Mouse (Mus musculus) hindbrain, embryonic 13.5 days (tissue): Measurements from ENCODE around the gene Ncoa5. TPM values are rescaled to one million over a fixed set of nuclear protein-coding genes. Genes with fewer than 3 reads are reported as not detected.
A peak's percentile ranks its signal among the peaks of the same experiment; 100 is the strongest.

ENCODE experiments used
- ATAC-seq: fragments of 200-750 bp; cut with Nextera tagmentation; 2 replicates; pipeline ENCODE4 v1.8.0; 2017; ENCODE audit warnings: moderate TSS enrichment; ENCODE audit not compliant: low FRiP score
- H3K27ac ChIP-seq: fragments of 300-500 bp; sonication (generic); 2 replicates; pipeline ENCODE4 v1.5.1; 2015; ENCODE audit warnings: inconsistent platforms, mild to moderate bottlenecking, moderate library complexity
- H3K27me3 ChIP-seq: fragments of 300-500 bp; sonication (generic); 2 replicates; pipeline ENCODE4 v1.6.1; 2015; ENCODE audit warnings: mild to moderate bottlenecking, inconsistent platforms
- H3K36me3 ChIP-seq: fragments of 300-500 bp; sonication (generic); 2 replicates; pipeline ENCODE4 v1.6.1; 2015; ENCODE audit warnings: mild to moderate bottlenecking, inconsistent platforms
- H3K4me1 ChIP-seq: fragments of 300-500 bp; sonication (generic); replicated peaks from 2 replicates; pipeline ENCODE4 v1.6.1; 2015; ENCODE audit warnings: inconsistent platforms
- H3K4me2 ChIP-seq: fragments of 300-500 bp; sonication (generic); 2 replicates; pipeline ENCODE4 v1.6.1; 2015; ENCODE audit warnings: inconsistent platforms, mild to moderate bottlenecking, moderate library complexity
- H3K4me3 ChIP-seq: fragments of 300-500 bp; sonication (generic); 2 replicates; pipeline ENCODE4 v1.5.1; 2015; ENCODE audit warnings: mild to moderate bottlenecking, inconsistent platforms
- H3K9ac ChIP-seq: fragments of 300-500 bp; sonication (generic); 2 replicates; pipeline ENCODE4 v1.6.1; 2015; ENCODE audit warnings: mild to moderate bottlenecking, inconsistent platforms
- H3K9me3 ChIP-seq: fragments of 300-500 bp; sonication (generic); 2 replicates; pipeline ENCODE4 v1.6.1; 2016; ENCODE audit warnings: inconsistent platforms
- WGBS: fragments of 180-500 bp; shearing (Covaris S2); methylation state at CpG from one replicate; pipeline ENCODE4 v1.1.7; 2015; 5-methylcytosine and 5-hydroxymethylcytosine counted together
- polyA plus RNA-seq: library from polyadenylated mRNA; unstranded; fragments of >200 nt; fragmentation: Nextera tagmentation; extraction: Ambion mirVana; gene quantifications from 2 replicates; pipeline ENCODE4 v1.2.1, GENCODE M21; 2015

Gene Ncoa5
- polyA plus RNA-seq, 1 experiment from 2014 or later = 119 TPM

GRCm38 (mm10) chr2:165004237-165004636, 30.4 kb downstream of the Ncoa5 start:
- no peak for ATAC-seq
- H3K4me2 ChIP-seq = no peak overlapping the region
- no peaks in the 10 kb centered on the region for H3K9me3 ChIP-seq
- no peak overlapping the region for H3K9ac ChIP-seq
- 82% methylated on average over 10 of the region's 10 CpGs for WGBS
- H3K27ac ChIP-seq = no peak overlapping the region
- H3K27me3 ChIP-seq = peaks cover 13% of the 10 kb centered on the region
- H3K4me3 ChIP-seq = no peak overlapping the region
- H3K36me3 ChIP-seq = peaks cover 100% of the 10 kb centered on the region
- no peaks in the 10 kb centered on the region for H3K4me1 ChIP-seq

DNA sequence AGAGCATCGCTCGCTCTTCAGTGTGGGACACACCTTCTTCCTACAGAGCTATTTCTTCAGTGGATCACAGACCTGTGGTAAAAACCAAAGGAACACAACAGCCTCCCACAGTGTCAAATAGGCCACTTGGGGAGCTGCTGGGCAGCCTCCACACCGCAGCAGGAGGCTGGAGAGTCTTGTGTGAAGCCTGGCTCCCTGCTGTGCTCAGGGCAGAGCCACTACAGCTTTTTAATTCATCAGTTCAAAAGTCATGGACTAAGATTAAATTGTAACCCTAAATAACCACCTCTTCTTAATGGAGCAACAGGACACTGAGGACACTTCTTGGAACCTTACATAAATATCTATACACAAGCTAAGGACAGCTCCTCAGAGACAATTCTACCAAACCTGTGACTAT, 31.6 kb downstream of the Ncoa5 start:
- H3K4me2 ChIP-seq = no peak overlapping the region
- no peak for ATAC-seq
- no peaks in the 10 kb centered on the region for H3K9me3 ChIP-seq
- H3K27ac ChIP-seq = no peak overlapping the region
- peaks cover 98% of the 10 kb centered on the region for H3K36me3 ChIP-seq
- 76% methylated on average over 3 of the region's 3 CpGs for WGBS
- H3K9ac ChIP-seq = no peak overlapping the region
- H3K27me3 ChIP-seq = peaks cover 23% of the 10 kb centered on the region
- no peak overlapping the region for H3K4me3 ChIP-seq
- peaks cover 9% of the 10 kb centered on the region for H3K4me1 ChIP-seq

DNA sequence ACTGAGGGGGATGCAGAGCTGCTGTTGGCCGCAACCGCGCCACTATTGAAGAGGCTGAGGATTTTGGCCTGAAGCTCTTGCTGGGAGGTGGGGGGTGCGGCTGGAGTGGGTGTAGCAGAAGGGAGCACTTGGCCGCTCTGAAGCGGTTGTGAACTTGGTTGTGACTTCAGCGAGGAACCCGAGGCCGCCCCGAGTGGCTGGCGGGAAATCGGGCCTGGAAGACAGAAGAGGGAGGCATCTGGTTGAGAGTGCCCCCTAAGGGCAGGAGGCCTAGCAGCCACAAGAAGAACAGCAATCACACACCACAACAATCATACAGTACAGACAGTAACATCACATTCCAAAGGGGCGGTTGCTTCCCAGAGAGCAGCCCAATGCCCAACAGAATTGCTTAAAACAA, 32.7 kb downstream of the Ncoa5 start:
- ATAC-seq = no peak
- Histone ChIP-seq H3K4me1 (peaks cover 20% of the 10 kb centered on the region), H3K27me3 (peaks cover 34% of the 10 kb centered on the region), H3K4me2 (no peak overlapping the region), H3K27ac (no peak overlapping the region), H3K9me3 (no peaks in the 10 kb centered on the region), H3K36me3 (peaks cover 89% of the 10 kb centered on the region), H3K9ac (no peak overlapping the region), H3K4me3 (no peak overlapping the region)
- WGBS = 91% methylated on average over 13 of the region's 13 CpGs

DNA sequence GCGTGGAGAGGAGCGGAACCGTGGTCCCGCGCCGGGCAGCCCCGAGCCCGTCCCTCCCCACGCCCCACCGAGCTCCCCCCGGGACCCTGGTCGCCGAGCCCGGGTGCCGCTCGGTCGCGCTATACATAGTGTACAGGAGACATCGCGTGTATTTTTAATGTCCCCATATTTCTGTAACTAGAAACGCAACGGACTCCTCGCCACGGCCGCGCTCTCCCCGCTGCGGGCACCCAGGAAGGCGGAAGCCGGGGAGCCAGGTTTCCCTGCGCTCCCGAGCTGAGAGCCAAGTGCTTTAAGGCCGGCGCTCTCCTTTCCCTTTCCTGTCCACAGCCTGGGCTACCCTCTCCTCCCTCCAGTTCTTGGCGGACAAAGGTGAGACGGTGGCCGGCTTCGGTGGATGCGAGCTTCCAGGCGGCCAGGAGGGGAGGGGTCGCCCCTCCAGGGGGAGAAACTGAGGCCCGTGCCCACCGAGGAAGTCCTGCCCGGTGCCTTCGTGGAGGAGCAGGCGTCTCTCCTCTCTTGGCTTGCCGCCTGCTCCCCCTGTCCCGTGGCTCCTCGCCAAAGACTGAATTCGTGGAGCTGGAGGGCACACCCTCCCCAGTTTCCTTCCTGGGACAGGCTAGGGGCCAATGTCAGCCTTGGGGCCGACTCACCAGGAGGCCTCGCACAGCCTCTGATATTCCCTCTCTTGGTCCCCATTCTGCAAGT, 36.8 kb downstream of the Ncoa5 start:
- peaks cover 32% of the 10 kb centered on the region for H3K4me1 ChIP-seq
- no peak overlapping the region for H3K27ac ChIP-seq
- H3K36me3 ChIP-seq = peaks cover 66% of the 10 kb centered on the region
- H3K4me3 ChIP-seq = peak overlapping the region; percentile 29
- peak overlapping the region; percentile 53 for H3K4me2 ChIP-seq
- no peak for ATAC-seq
- H3K9ac ChIP-seq = peak overlapping the region; percentile 70
- H3K9me3 ChIP-seq = no peaks in the 10 kb centered on the region
- 3% methylated on average over 51 of the region's 52 CpGs for WGBS
- peaks cover 45% of the 10 kb centered on the region for H3K27me3 ChIP-seq

GRCm38 (mm10) chr2:164996848-164997720, 37.6 kb downstream of the Ncoa5 start:
- peak overlapping the region; percentile 70 for H3K9ac ChIP-seq
- H3K4me3 ChIP-seq = peak overlapping the region; percentile 29
- H3K27ac ChIP-seq = no peak overlapping the region
- H3K27me3 ChIP-seq = peaks cover 45% of the 10 kb centered on the region
- H3K36me3 ChIP-seq = peaks cover 64% of the 10 kb centered on the region
- no peaks in the 10 kb centered on the region for H3K9me3 ChIP-seq
- WGBS = 13% methylated on average over 46 of the region's 49 CpGs
- H3K4me2 ChIP-seq = peak overlapping the region; percentile 53
- peaks cover 32% of the 10 kb centered on the region for H3K4me1 ChIP-seq
- no peak for ATAC-seq

GRCm38 (mm10) chr2:164995976-164996375, 38.7 kb downstream of the Ncoa5 start:
- Histone ChIP-seq H3K4me2 (no peak overlapping the region), H3K36me3 (peaks cover 53% of the 10 kb centered on the region), H3K27me3 (peaks cover 45% of the 10 kb centered on the region), H3K9ac (no peak overlapping the region), H3K9me3 (no peaks in the 10 kb centered on the region), H3K27ac (no peak overlapping the region), H3K4me1 (peaks cover 32% of the 10 kb centered on the region), H3K4me3 (no peak overlapping the region)
- ATAC-seq = no peak
- WGBS = 71% methylated on average over 11 of the region's 11 CpGs

GRCm38 (mm10) chr2:164994659-164995428, 39.8 kb downstream of the Ncoa5 start:
- no peak overlapping the region for H3K4me3 ChIP-seq
- 61% methylated on average over 21 of the region's 21 CpGs for WGBS

GRCm38 (mm10) chr2:164994156-164994555, 40.5 kb downstream of the Ncoa5 start:
- Histone ChIP-seq H3K9ac (no peak overlapping the region), H3K27me3 (peaks cover 32% of the 10 kb centered on the region), H3K9me3 (no peaks in the 10 kb centered on the region), H3K4me2 (no peak overlapping the region), H3K36me3 (peaks cover 35% of the 10 kb centered on the region), H3K4me3 (no peak overlapping the region), H3K4me1 (peaks cover 32% of the 10 kb centered on the region), H3K27ac (no peak overlapping the region; the same call in 1 of the 2 replicates)
- 88% methylated on average over 11 of the region's 11 CpGs for WGBS
- ATAC-seq = no peak

More at GRCm38 (mm10) chr2:164994659-164995428, 39.8 kb downstream of the Ncoa5 start:
- H3K9ac ChIP-seq = no peak overlapping the region
- no peak overlapping the region for H3K4me2 ChIP-seq
- no peak for ATAC-seq
- H3K9me3 ChIP-seq = no peaks in the 10 kb centered on the region
- no peak overlapping the region; the same call in 1 of the 2 replicates for H3K27ac ChIP-seq
- H3K36me3 ChIP-seq = peaks cover 42% of the 10 kb centered on the region
- peaks cover 32% of the 10 kb centered on the region for H3K4me1 ChIP-seq
- peaks cover 39% of the 10 kb centered on the region for H3K27me3 ChIP-seq

DNA sequence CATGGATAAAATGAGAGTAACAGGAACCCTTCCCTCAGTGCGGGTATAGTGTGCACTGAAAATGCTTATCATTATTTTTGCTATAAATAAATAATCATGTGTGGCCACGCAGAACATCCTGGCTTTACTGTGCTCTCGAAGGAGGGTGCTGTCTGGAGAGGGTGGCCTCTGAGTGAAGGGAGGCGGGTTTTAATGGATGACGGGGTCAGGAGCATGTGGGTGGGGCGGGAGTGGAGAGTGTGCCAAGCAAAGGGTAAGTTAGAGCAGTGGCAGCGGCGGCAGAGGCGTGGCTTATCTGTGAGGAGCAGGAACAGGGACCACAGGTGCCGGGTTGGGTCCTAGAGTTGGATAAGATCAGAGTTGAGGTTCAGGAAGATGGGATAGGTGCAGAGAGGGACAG, 42.9 kb downstream of the Ncoa5 start:
- ATAC-seq = no peak
- H3K9me3 ChIP-seq = no peaks in the 10 kb centered on the region
- peaks cover 10% of the 10 kb centered on the region; the same call in 1 of the 2 replicates for H3K4me1 ChIP-seq
- WGBS = 51% methylated on average over 10 of the region's 10 CpGs
- H3K4me3 ChIP-seq = no peak overlapping the region
- no peak overlapping the region for H3K27ac ChIP-seq
- peaks cover 10% of the 10 kb centered on the region; the same call in 1 of the 2 replicates for H3K27me3 ChIP-seq
- H3K4me2 ChIP-seq = no peak overlapping the region
- no peak overlapping the region for H3K9ac ChIP-seq
- H3K36me3 ChIP-seq = peaks cover 39% of the 10 kb centered on the region

- Histone ChIP-seq H3K4me3 (no peak overlapping the region), H3K27me3 (0 out of 2 replicates have a peak, but pooled peaks cover 11% of the 10 kb centered on the region), H3K9me3 (no peaks in the 10 kb centered on the region), H3K9ac (no peak overlapping the region), H3K27ac (no peak overlapping the region), H3K4me2 (no peak overlapping the region), H3K4me1 (peaks cover 9% of the 10 kb centered on the region; the same call in 1 of the 2 replicates), H3K36me3 (peaks cover 46% of the 10 kb centered on the region)
- WGBS = 76% methylated on average over 3 of the region's 3 CpGs
- ATAC-seq = no peak
These were observed 43.6 kb downstream of the Ncoa5 start for GRCm38 (mm10) chr2:164991111-164991510.

GRCm38 (mm10) chr2:164988777-164989176, 45.9 kb downstream of the Ncoa5 start:
- H3K4me2 ChIP-seq = no peak overlapping the region
- no peaks in the 10 kb centered on the region for H3K9me3 ChIP-seq
- H3K4me1 ChIP-seq = 0 out of 2 replicates have a peak, but pooled peaks cover 5% of the 10 kb centered on the region
- H3K4me3 ChIP-seq = no peak overlapping the region
- ATAC-seq = no peak
- peaks cover 38% of the 10 kb centered on the region for H3K36me3 ChIP-seq
- H3K27me3 ChIP-seq = 0 out of 2 replicates have a peak, but pooled peaks cover 8% of the 10 kb centered on the region
- H3K27ac ChIP-seq = no peak overlapping the region
- no peak overlapping the region for H3K9ac ChIP-seq
- WGBS = 61% methylated on average over 13 of the region's 13 CpGs
